Comparison of ENCODE assay signal across 20 mouse cellular contexts in genomic region chr4:63579649-63580048, GRCm38 (mm10). TPM values are rescaled to one million over a fixed set of nuclear protein-coding genes. Genes with fewer than 3 reads are reported as not detected.
A peak's percentile ranks its signal among the peaks of the same experiment; 100 is the strongest.
DNase-seq lines count a peak whose midpoint lies in the region; ATAC-seq and TF ChIP-seq lines count a peak whose summit lies in the region.
"Had no signal": no experiment of that assay in that cellular context is flagged by ENCODE, and none has a peak within 500 bp of the region (broad histone marks: within the 10 kb centered on the region; RNA-seq: fewer than 3 reads in every experiment).

No protein-coding gene starts in this region.

- no peaks in the 10 kb centered on the region for H3K36me3 ChIP-seq in neural tube, embryonic 12.5 days
- H3K36me3 ChIP-seq in hindbrain, embryonic 15.5 days: no peaks in the 10 kb centered on the region
- H3K36me3 ChIP-seq in midbrain, embryonic 12.5 days: no peaks in the 10 kb centered on the region

- no peaks in the 10 kb centered on the region for H3K9me3 ChIP-seq in neural tube, embryonic 12.5 days
- no peaks in the 10 kb centered on the region for H3K9me3 ChIP-seq in hindbrain, embryonic 15.5 days
- H3K9me3 ChIP-seq in midbrain, embryonic 12.5 days: peaks cover 5% of the 10 kb centered on the region; the same call in 1 of the 2 replicates
- H3K9me3 ChIP-seq: limb, embryonic 15.5 days had no signal

- TF ChIP-seq CTCF in olfactory bulb, adult 2 months (IDR thresholded peaks at IDR 0.05; ENCODE audit: insufficient read depth, low read depth, low read length): no peak

- H3K4me3 ChIP-seq in neural tube, embryonic 12.5 days: no peak overlapping the region
- no peak overlapping the region for H3K4me3 ChIP-seq in hindbrain, embryonic 15.5 days
- no peak overlapping the region for H3K4me3 ChIP-seq in midbrain, embryonic 12.5 days
- H3K4me3 ChIP-seq in olfactory bulb, adult 2 months (ENCODE audit: insufficient read depth, low read depth, low read length): no peak overlapping the region
- H3K4me3 ChIP-seq: erythroblast, embryonic 14.5 days; limb, embryonic 15.5 days had no signal

- no peak overlapping the region for H3K9ac ChIP-seq in neural tube, embryonic 12.5 days
- no peak overlapping the region for H3K9ac ChIP-seq in hindbrain, embryonic 15.5 days
- H3K9ac ChIP-seq in midbrain, embryonic 12.5 days (replicated peaks): no peak overlapping the region
- H3K9ac ChIP-seq: limb, embryonic 15.5 days had no signal

- peaks cover 8% of the 10 kb centered on the region for H3K4me1 ChIP-seq in neural tube, embryonic 12.5 days
- peaks cover 9% of the 10 kb centered on the region for H3K4me1 ChIP-seq in hindbrain, embryonic 15.5 days (replicated peaks)
- H3K4me1 ChIP-seq in midbrain, embryonic 12.5 days: peaks cover 10% of the 10 kb centered on the region
- peaks cover 10% of the 10 kb centered on the region for H3K4me1 ChIP-seq in olfactory bulb, adult 2 months (ENCODE audit: control insufficient read depth, insufficient read depth, low read length)

- no peaks in the 10 kb centered on the region for H3K27me3 ChIP-seq in neural tube, embryonic 12.5 days (replicated peaks)
- no peaks in the 10 kb centered on the region for H3K27me3 ChIP-seq in hindbrain, embryonic 15.5 days
- no peaks in the 10 kb centered on the region for H3K27me3 ChIP-seq in midbrain, embryonic 12.5 days
- H3K27me3 ChIP-seq: limb, embryonic 15.5 days had no signal

- WGBS in neural tube, embryonic 12.5 days: 88% methylated on average over 14 of the region's 14 CpGs
- WGBS in hindbrain, embryonic 15.5 days: 84% methylated on average over 14 of the region's 14 CpGs
- 70% methylated on average over 14 of the region's 14 CpGs for WGBS in midbrain, embryonic 12.5 days
- 86% methylated on average over 14 of the region's 14 CpGs for WGBS in olfactory bulb, adult 2 months

- ATAC-seq in neural tube, embryonic 12.5 days (ENCODE audit: low FRiP score, low read depth): 0 out of 2 replicates have a peak, but pooled peaks have one; percentile 49
- ATAC-seq in hindbrain, embryonic 15.5 days (ENCODE audit: low FRiP score, low read depth): 0 out of 2 replicates have a peak, but pooled peaks have one; percentile 7
- peak; percentile 31 for ATAC-seq in midbrain, embryonic 12.5 days (ENCODE audit: low FRiP score, low read depth)

- no peak overlapping the region for H3K4me2 ChIP-seq in neural tube, embryonic 12.5 days (replicated peaks)
- no peak overlapping the region for H3K4me2 ChIP-seq in hindbrain, embryonic 15.5 days
- H3K4me2 ChIP-seq in midbrain, embryonic 12.5 days (replicated peaks): no peak overlapping the region
- H3K4me2 ChIP-seq: limb, embryonic 15.5 days had no signal

- TF ChIP-seq POLR2A in olfactory bulb, adult 2 months (IDR thresholded peaks at IDR 0.05; ENCODE audit: insufficient read depth, low read depth, low read length): no peak

- DNase-seq in neural tube, embryonic 10.5 days (ENCODE audit: extremely low spot score, low spot score): no peak
- no peak for DNase-seq in frontal cortex, postnatal 10 days (ENCODE audit: low spot score in 2 of 2)
- DNase-seq in cerebellum, adult 9-10 months: no peak
- no peak for DNase-seq in right cerebral cortex, adult 2 months (ENCODE audit: low spot score in 2 of 2)
- DNase-seq: adrenal gland, postnatal 14 days; cerebellum, adult 18-20 months; kidney, adult 2 months; kidney, postnatal 36 days; thymus, postnatal 36 days had no signal

- H3K27ac ChIP-seq in neural tube, embryonic 12.5 days: no peak overlapping the region
- no peak overlapping the region for H3K27ac ChIP-seq in hindbrain, embryonic 15.5 days (replicated peaks)
- H3K27ac ChIP-seq in midbrain, embryonic 12.5 days (replicated peaks): peak overlapping the region; percentile 65
- peak overlapping the region; percentile 3; the same call in 1 of the 2 replicates for H3K27ac ChIP-seq in olfactory bulb, adult 2 months (ENCODE audit: insufficient read depth, low read depth, low read length)
- H3K27ac ChIP-seq: limb, embryonic 15.5 days had no signal

RNA-seq across cellular contexts. Expression of gene Tmem268, which starts 21.1 kb away (rescaled TPM):
- polyA plus RNA-seq in neural tube, embryonic 12.5 days (2016; fragmentation: Nextera tagmentation; extraction: Ambion mirVana): 3.8 and 4.2 TPM in 2 replicates
- 3.3 and 4.1 TPM in 2 replicates for polyA plus RNA-seq in hindbrain, embryonic 15.5 days (2015; fragmentation: Nextera tagmentation; extraction: Ambion mirVana)
- 4.8 and 5.2 TPM in 2 replicates for polyA plus RNA-seq in midbrain, embryonic 12.5 days (2016; fragmentation: Nextera tagmentation; extraction: Ambion mirVana)
- not detected in 2 replicates for polyA plus RNA-seq in olfactory bulb, adult 2 months (2012; ENCODE audit: insufficient read depth, insufficient read length, low replicate concordance, missing spikeins)

RNA-seq across cellular contexts. Expression of gene Gm11213, which starts 25.4 kb away (rescaled TPM):
- not detected in 2 replicates for polyA plus RNA-seq in neural tube, embryonic 12.5 days (2016; fragmentation: Nextera tagmentation; extraction: Ambion mirVana)
- not detected in 2 replicates for polyA plus RNA-seq in hindbrain, embryonic 15.5 days (2015; fragmentation: Nextera tagmentation; extraction: Ambion mirVana)
- polyA plus RNA-seq in midbrain, embryonic 12.5 days (2016; fragmentation: Nextera tagmentation; extraction: Ambion mirVana): not detected in 2 replicates
- polyA plus RNA-seq in olfactory bulb, adult 2 months (2012; ENCODE audit: insufficient read depth, insufficient read length, low replicate concordance, missing spikeins): not detected in 2 replicates
- polyA plus RNA-seq: C2C12; embryonic facial prominence, embryonic 11.5 days; erythroblast, embryonic 14.5 days; gonadal fat pad, adult 2 months; heart, embryonic 14.5 days; kidney, adult 2 months; limb, embryonic 15.5 days; liver, embryonic 16.5 days had no signal

RNA-seq across cellular contexts. Expression of gene Atp6v1g1, which starts 35.1 kb away (rescaled TPM):
- 423 and 429 TPM in 2 replicates for polyA plus RNA-seq in neural tube, embryonic 12.5 days (2016; fragmentation: Nextera tagmentation; extraction: Ambion mirVana)
- 392 and 404 TPM in 2 replicates for polyA plus RNA-seq in hindbrain, embryonic 15.5 days (2015; fragmentation: Nextera tagmentation; extraction: Ambion mirVana)
- 358 and 367 TPM in 2 replicates for polyA plus RNA-seq in midbrain, embryonic 12.5 days (2016; fragmentation: Nextera tagmentation; extraction: Ambion mirVana)
- polyA plus RNA-seq in olfactory bulb, adult 2 months (2012; ENCODE audit: insufficient read depth, insufficient read length, low replicate concordance, missing spikeins): not detected in 2 replicates

RNA-seq across cellular contexts. Expression of gene Tex48, which starts 42.6 kb away (rescaled TPM):
- polyA plus RNA-seq in neural tube, embryonic 12.5 days (2016; fragmentation: Nextera tagmentation; extraction: Ambion mirVana): not detected in 2 replicates
- polyA plus RNA-seq in hindbrain, embryonic 15.5 days (2015; fragmentation: Nextera tagmentation; extraction: Ambion mirVana): not detected in 2 replicates
- not detected in 2 replicates for polyA plus RNA-seq in midbrain, embryonic 12.5 days (2016; fragmentation: Nextera tagmentation; extraction: Ambion mirVana)
- polyA plus RNA-seq in olfactory bulb, adult 2 months (2012; ENCODE audit: insufficient read depth, insufficient read length, low replicate concordance, missing spikeins): not detected in 2 replicates
- polyA plus RNA-seq: C2C12; embryonic facial prominence, embryonic 11.5 days; erythroblast, embryonic 14.5 days; heart, embryonic 14.5 days; kidney, adult 2 months; limb, embryonic 15.5 days; liver, embryonic 16.5 days had no signal

Comparison
In these comparisons a context has a peak if more than half of its experiments do, and no peak if none do; other contexts are left out.
1. H3K27ac ChIP-seq: peak in midbrain, embryonic 12.5 days (single experiment) and olfactory bulb, adult 2 months (single experiment); none in neural tube, embryonic 12.5 days (single experiment) and hindbrain, embryonic 15.5 days (single experiment).
2. Peak in every context shown above with its lines, with median percentiles within 50 percentile points of each other: ATAC-seq.